Mouse (Mus musculus): ENCODE data around the gene Zfp600.
"Not testable (repeated sequence)": the region's sequence is repeated elsewhere in the genome, so short reads cannot be mapped to it uniquely, and the experiment has no call there.

DNA sequence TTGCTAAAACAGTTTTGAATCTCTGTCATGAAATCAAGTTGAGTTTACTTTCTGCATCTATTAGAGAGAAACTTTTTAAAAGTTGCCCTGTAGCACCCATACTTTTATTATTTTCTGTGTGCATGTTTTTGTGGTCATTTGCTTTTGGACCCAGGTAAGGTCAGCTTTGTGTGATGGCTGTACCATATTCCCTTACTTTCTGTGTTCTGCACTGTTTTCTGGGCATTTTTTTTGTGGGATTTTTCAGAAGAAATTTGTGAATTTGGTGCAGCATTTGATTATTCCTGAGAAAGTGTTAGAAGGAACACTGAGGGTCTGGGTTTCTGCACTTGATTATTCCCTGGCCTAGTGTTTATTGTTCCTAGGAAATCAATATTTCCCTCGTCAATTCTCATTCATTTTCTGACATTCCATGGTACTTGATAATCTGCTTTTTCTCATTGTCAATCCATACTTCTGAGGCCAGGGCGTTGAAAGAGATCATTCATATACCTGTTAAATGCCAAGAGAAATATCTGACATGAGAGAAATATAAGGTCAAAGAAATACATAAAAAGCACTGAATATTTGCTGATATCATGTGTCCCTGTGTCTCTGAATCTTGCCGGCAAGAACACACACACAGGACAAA is 10.7 kb downstream of the Zfp600 start:
- not testable (repeated sequence) for TF ChIP-seq CTCF (IDR thresholded peaks at IDR 0.05; ENCODE audit: insufficient read depth, low read length); POLR2A (IDR thresholded peaks at IDR 0.05; ENCODE audit: borderline replicate concordance, extremely low read depth, low read depth, low read length)
